Mouse (Mus musculus) midbrain, embryonic 14.5 days (tissue): ENCODE measurements around the gene Akt2. TPM values are rescaled to one million over a fixed set of nuclear protein-coding genes. Genes with fewer than 3 reads are reported as not detected.

ENCODE experiments used
- ATAC-seq: fragments of 200-750 bp; cut with Nextera tagmentation; 2 replicates; pipeline ENCODE4 v1.8.0; 2017; ENCODE audit warnings: moderate number of reproducible peaks, moderate library complexity; ENCODE audit not compliant: low FRiP score, low TSS enrichment
- DNase-seq: peaks from one replicate; pipeline ENCODE4 v3.0.0-alpha.2; 2015
- H3K27ac ChIP-seq: fragments of 300-500 bp; sonication (generic); replicated peaks from 2 replicates; pipeline ENCODE4 v1.5.1; 2014; ENCODE audit warnings: mild to moderate bottlenecking, low read depth, low read length, moderate library complexity
- H3K27me3 ChIP-seq: fragments of 300-500 bp; sonication (generic); 2 replicates; pipeline ENCODE4 v1.6.1; 2014; ENCODE audit warnings: low read length, control low read depth, mixed read lengths; ENCODE audit not compliant: control insufficient read depth, insufficient read depth
- H3K36me3 ChIP-seq: fragments of 300-500 bp; sonication (generic); 2 replicates; pipeline ENCODE4 v1.6.1; 2014; ENCODE audit warnings: low read length, control low read depth; ENCODE audit not compliant: control insufficient read depth, insufficient read depth
- H3K4me1 ChIP-seq: fragments of 300-500 bp; sonication (generic); 2 replicates; pipeline ENCODE4 v1.6.1; 2014; ENCODE audit warnings: mild to moderate bottlenecking, antibody characterized with exemption, low read length, control low read depth; ENCODE audit not compliant: control insufficient read depth, insufficient read depth
- H3K4me2 ChIP-seq: fragments of 300-500 bp; sonication (generic); 2 replicates; pipeline ENCODE4 v1.6.1; 2014; ENCODE audit warnings: mild to moderate bottlenecking, low read length, moderate library complexity
- H3K4me3 ChIP-seq: fragments of 300-500 bp; sonication (generic); replicated peaks from 2 replicates; pipeline ENCODE4 v1.5.1; 2014; ENCODE audit warnings: low read depth, low read length
- H3K9ac ChIP-seq: fragments of 300-500 bp; sonication (generic); replicated peaks from 2 replicates; pipeline ENCODE4 v1.6.1; 2014; ENCODE audit warnings: mild to moderate bottlenecking, low read length, moderate library complexity
- H3K9me3 ChIP-seq: fragments of 300-500 bp; sonication (generic); 2 replicates; pipeline ENCODE4 v1.6.1; 2016; ENCODE audit warnings: low read length, control low read depth, mixed read lengths; ENCODE audit not compliant: control insufficient read depth
- WGBS: fragments of 180-500 bp; shearing (Covaris S2); extraction: QIAGEN DNeasy Blood & Tissue Kit; methylation state at CpG from one replicate; pipeline ENCODE4 v1.1.7; 2014; 5-methylcytosine and 5-hydroxymethylcytosine counted together
- polyA plus RNA-seq: library from polyadenylated mRNA; unstranded; fragments of >200 nt; fragmentation: Nextera tagmentation; extraction: Ambion mirVana; gene quantifications from 2 replicates; pipeline ENCODE4 v1.2.1, GENCODE M21; 2014

Akt2 gene
- polyA plus RNA-seq, 1 experiment from 2014 or later: 67.0 TPM

DNA sequence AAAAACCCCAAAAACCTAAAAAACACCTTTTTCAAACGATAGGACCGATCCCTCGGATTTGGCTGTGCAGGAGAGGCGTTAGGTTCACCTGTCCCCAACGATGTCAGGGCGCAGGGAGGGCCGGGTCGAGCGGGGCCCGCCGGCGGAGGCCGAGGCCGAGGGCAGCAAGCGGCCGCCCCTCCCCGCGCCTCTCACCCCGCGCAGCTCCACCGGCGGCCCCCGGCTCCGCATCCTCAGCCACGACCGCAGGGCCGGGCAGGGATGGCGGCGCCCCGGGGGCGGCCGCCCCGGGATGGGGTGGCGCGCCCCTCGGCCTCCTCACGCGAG is 82.8 kb downstream of the Akt2 start:
- 0 out of 2 replicates have a peak, but pooled peaks cover 5% of the 10 kb centered on the region for H3K36me3 ChIP-seq
- H3K9me3 ChIP-seq: no peaks in the 10 kb centered on the region
- H3K4me1 ChIP-seq: peaks cover 31% of the 10 kb centered on the region
- H3K27me3 ChIP-seq: no peaks in the 10 kb centered on the region
- H3K27ac ChIP-seq: peak overlapping the region; percentile 86
- H3K4me3 ChIP-seq: peak overlapping the region; percentile 94
- ATAC-seq: no peak; the same call in 1 of the 2 replicates
- no peak for DNase-seq
- peak overlapping the region; percentile 98 for H3K4me2 ChIP-seq
- under 1% methylated on average over 37 of the region's 38 CpGs for WGBS
- peak overlapping the region; percentile 89 for H3K9ac ChIP-seq

DNA sequence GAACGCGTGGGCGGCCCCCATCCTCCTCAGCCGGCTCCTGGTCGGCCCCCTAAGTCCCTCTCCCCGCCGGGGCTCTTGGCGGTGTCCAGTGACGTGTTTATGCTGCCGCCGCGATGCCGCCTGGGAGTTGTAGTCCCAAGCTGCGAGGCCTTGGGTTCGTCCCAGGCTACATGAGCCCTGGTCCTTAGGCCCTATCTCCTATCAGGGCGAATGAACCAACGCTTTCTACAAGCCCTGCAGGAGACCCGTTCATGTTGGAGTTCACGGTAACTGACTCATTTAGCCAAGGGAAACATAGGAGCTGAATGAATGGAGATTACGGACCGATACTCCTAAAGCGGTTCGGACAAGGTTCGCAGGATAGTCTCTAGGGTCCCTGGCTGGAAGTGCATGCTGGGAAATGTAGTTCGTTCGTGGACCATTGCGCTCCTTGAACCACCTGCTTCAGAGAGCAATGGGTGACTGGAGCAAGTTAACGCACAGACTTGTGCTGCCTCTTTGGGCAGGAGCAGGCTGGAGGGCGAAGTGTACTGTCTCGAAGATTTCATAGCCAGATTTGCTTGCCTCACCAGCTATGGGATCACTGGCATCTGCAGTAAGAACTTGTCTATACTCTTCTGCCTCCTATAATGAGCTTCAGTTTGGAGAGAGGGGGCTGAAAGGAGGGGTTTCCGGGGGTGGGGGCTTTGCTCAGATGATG is 83.3 kb downstream of the Akt2 start, which contains the start of gene Map3k10:
Gene Map3k10, minus strand, starts transcription at position 77 of the 700 bp plus-strand sequence.
- H3K4me1 ChIP-seq: peaks cover 31% of the 10 kb centered on the region
- 1% methylated on average over 31 of the region's 31 CpGs for WGBS
- peak within 1 kb of the TSS; percentile 86 for H3K27ac ChIP-seq
- H3K36me3 ChIP-seq: 0 out of 2 replicates have a peak, but pooled peaks cover 5% of the 10 kb centered on the region
- DNase-seq (peak; percentile 97), ATAC-seq (peak; percentile 97)
- H3K9ac ChIP-seq: peak within 1 kb of the TSS; percentile 89
- peak within 1 kb of the TSS; percentile 94 for H3K4me3 ChIP-seq
- peak within 1 kb of the TSS; percentile 98 for H3K4me2 ChIP-seq
- no peaks in the 10 kb centered on the region for H3K9me3 ChIP-seq
- no peaks in the 10 kb centered on the region for H3K27me3 ChIP-seq

DNA sequence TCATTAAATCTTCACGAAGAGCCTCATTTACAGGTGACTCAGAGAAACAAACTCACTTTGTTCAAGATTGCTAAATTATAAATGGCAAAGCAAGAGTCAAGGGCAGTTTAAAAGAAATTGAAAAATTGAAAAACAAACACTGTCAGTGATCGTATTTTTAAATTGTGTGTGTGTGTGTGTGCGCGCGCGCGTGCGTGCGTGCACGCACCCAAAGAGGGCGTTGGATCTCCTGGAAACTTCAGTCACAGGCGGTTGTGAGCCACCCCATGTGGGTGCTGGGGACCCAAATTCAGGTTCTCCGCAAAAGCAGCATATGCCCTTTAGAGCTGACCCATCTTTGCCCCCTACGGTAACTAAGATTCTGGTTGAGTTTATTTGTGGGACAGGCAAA is 83.9 kb downstream of the Akt2 start:
- no peak for DNase-seq
- Histone ChIP-seq H3K4me2 (peak overlapping the region; percentile 98), H3K36me3 (no peaks in the 10 kb centered on the region), H3K9ac (no peak overlapping the region), H3K27ac (no peak overlapping the region), H3K4me3 (peak overlapping the region; percentile 94), H3K4me1 (peaks cover 31% of the 10 kb centered on the region), H3K9me3 (no peaks in the 10 kb centered on the region), H3K27me3 (no peaks in the 10 kb centered on the region)
- WGBS: 42% methylated on average over 14 of the region's 14 CpGs
- ATAC-seq: no peak

DNA sequence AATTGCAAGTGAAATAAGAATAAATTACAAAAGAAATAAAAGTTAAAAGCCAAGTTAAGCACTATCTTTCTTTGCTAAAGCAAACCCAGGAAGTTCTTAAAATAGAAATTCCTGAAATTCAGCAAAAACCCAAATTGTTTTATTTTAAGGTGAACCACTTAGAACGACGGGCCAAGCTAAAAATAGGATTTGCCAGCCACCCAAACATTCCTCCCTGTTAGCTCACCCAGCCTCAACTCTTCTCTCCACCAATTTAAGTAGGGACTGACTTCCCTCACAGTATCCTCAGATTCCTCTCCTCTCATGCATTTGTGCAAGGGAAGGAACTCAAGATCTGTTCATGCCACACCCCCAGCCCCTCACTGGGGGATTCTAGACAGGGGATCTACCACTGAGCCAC is 91.9 kb downstream of the Akt2 start:
- Histone ChIP-seq H3K4me3 (no peak overlapping the region), H3K9ac (no peak overlapping the region), H3K4me2 (no peak overlapping the region), H3K9me3 (no peaks in the 10 kb centered on the region), H3K27ac (no peak overlapping the region), H3K36me3 (no peaks in the 10 kb centered on the region), H3K27me3 (no peaks in the 10 kb centered on the region), H3K4me1 (peaks cover 2% of the 10 kb centered on the region; the same call in 1 of the 2 replicates)
- no peak for DNase-seq
- no peak for ATAC-seq
- 77% methylated on average over 2 of the region's 2 CpGs for WGBS

DNA sequence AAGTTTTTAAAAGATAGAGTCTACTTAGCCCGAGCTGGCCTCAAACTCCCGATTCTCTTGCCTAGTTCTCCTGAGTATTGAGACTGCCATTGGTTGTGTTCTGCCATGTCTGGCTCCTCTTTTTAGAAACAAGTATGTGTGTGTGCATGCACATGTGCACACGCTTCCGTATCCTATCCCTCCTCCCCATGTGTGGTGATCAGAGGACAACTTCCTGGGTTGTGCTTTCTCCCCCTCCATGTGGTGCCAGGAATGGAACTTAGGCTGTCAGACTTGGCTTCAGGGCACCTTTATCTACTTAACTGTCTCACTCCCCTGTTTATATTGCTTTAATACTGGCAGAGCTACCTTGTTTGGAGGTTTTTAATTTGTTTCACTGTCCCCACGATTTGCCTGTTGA is 93.9 kb downstream of the Akt2 start:
- no peaks in the 10 kb centered on the region for H3K36me3 ChIP-seq
- H3K4me3 ChIP-seq: peak overlapping the region; percentile 21
- DNase-seq (no peak), ATAC-seq (no peak)
- peak overlapping the region; percentile 44 for H3K4me2 ChIP-seq
- H3K27ac ChIP-seq: no peak overlapping the region
- no peaks in the 10 kb centered on the region for H3K27me3 ChIP-seq
- peak overlapping the region; percentile 43; the same call in 1 of the 2 replicates for H3K9ac ChIP-seq
- WGBS: 39% methylated on average over 5 of the region's 5 CpGs
- no peaks in the 10 kb centered on the region for H3K9me3 ChIP-seq
- H3K4me1 ChIP-seq: peaks cover 9% of the 10 kb centered on the region

DNA sequence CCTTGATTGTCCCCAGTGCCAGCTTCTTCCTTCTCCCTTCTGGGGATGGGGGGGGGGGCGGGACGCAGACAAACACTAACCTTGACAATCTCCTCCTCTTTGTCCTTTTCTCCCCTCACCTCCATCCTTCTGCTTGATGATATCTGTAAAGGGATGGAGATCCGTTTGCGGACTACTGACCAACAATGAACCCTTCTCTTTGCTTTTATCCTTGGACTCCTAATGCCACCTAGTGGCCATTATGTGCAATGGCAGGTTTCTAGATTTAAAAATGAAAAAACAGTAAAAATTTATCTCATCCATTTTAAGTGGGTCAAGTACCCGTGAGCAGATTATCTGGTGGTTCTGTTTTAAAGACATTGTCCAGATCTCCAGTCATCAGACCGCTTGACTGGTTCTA is 94.3 kb downstream of the Akt2 start:
- H3K4me3 ChIP-seq: peak overlapping the region; percentile 21
- peak overlapping the region; percentile 44 for H3K4me2 ChIP-seq
- DNase-seq (peak; percentile 80), ATAC-seq (no peak)
- H3K27ac ChIP-seq: no peak overlapping the region
- H3K36me3 ChIP-seq: no peaks in the 10 kb centered on the region
- under 1% methylated on average over 6 of the region's 6 CpGs for WGBS
- H3K9ac ChIP-seq: peak overlapping the region; percentile 43; the same call in 1 of the 2 replicates
- no peaks in the 10 kb centered on the region for H3K27me3 ChIP-seq
- no peaks in the 10 kb centered on the region for H3K9me3 ChIP-seq
- peaks cover 9% of the 10 kb centered on the region for H3K4me1 ChIP-seq

DNA sequence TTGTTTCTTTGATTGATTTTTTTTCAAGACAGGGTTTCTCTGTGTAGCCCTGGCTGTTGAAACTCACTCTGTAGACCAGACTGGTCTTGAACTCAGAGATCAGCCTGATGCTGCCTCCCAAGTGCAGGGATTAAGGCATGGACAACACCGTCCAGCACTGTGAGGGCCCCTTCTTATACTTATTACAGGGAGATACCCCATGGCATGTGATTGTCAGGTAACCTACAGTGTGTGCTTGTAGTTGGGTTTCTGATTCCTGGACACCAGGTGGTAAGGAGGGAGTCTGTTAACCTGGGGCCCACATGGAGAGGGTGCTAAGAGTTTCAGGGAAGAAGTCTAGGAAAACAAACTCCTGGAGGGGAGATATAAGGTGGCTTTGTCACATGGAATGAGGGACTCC is 95.7 kb downstream of the Akt2 start:
- peaks cover 9% of the 10 kb centered on the region for H3K4me1 ChIP-seq
- no peak for DNase-seq
- no peak overlapping the region for H3K4me3 ChIP-seq
- no peaks in the 10 kb centered on the region for H3K36me3 ChIP-seq
- no peaks in the 10 kb centered on the region for H3K27me3 ChIP-seq
- H3K9ac ChIP-seq: no peak overlapping the region
- WGBS: 84% methylated on average over 1 of the region's 1 CpGs
- no peak for ATAC-seq
- no peak overlapping the region for H3K27ac ChIP-seq
- H3K9me3 ChIP-seq: no peaks in the 10 kb centered on the region
- H3K4me2 ChIP-seq: no peak overlapping the region

DNA sequence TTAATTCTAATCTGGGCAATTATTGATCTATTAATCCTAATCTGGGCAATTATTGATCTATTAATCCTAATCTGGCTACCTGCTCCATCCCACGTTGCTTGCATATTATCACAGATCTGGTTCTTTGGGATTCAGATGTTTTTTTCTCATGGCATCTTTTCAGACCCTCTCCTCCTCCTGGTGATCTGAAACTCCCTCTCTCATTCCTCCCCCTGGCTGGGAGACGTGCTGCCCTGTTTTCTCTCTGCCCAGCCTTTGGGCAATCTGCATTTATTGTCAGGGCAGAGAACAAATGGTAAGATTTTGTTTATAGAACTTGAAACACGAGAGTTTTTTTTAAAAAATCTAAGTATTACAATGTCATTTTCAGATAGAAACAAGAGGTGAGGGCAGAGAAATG is 96.5 kb downstream of the Akt2 start:
- Histone ChIP-seq H3K36me3 (no peaks in the 10 kb centered on the region), H3K4me1 (peaks cover 9% of the 10 kb centered on the region), H3K4me2 (peak overlapping the region; percentile 85), H3K27me3 (no peaks in the 10 kb centered on the region), H3K9me3 (no peaks in the 10 kb centered on the region), H3K27ac (no peak overlapping the region), H3K4me3 (no peak overlapping the region; the same call in 1 of the 2 replicates), H3K9ac (no peak overlapping the region; the same call in 1 of the 2 replicates)
- ATAC-seq (no peak), DNase-seq (no peak)
- 73% methylated on average over 3 of the region's 3 CpGs for WGBS

DNA sequence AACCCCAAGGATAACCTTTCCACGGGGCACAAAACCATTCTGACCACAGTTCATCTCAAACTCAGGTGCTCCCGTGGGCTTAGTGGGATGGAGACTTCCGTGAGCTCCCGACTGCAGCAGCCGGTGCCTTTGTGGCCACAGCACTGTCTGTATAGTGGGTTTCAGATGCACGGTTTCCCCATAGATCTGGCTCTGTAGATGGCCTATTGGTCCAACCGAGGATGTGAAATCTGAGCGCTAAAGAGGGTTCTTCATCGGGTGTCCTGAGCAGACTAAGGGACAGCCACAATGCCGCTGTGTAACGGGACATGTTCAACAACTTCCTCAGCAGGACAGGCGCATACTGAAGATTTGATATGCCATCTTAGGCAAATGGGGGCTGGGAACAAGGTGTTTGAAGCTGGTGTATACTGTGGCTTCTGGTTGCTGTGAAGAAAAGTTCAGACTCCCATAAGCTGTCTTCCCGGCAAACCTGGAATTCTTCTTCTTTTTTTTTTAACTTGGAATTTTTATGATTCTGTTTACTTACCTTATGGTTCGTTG is 97.0 kb downstream of the Akt2 start:
- Histone ChIP-seq H3K36me3 (no peaks in the 10 kb centered on the region), H3K4me1 (peaks cover 9% of the 10 kb centered on the region), H3K27ac (peak overlapping the region; percentile 77), H3K9me3 (no peaks in the 10 kb centered on the region), H3K4me3 (peak overlapping the region; percentile 48), H3K9ac (peak overlapping the region; percentile 68), H3K4me2 (peak overlapping the region; percentile 85), H3K27me3 (no peaks in the 10 kb centered on the region)
- no peak for ATAC-seq
- WGBS: 35% methylated on average over 14 of the region's 14 CpGs
- DNase-seq: peak; percentile 16
